Mouse (Mus musculus) heart, postnatal 0 days (tissue): ENCODE data around the gene Pccb.

ENCODE experiments used
- CTCF ChIP-seq: IDR thresholded peaks from 2 replicates; pipeline ENCODE4 v1.5.1; 2016; ENCODE audit warnings: antibody characterized with exemption, control low read depth, low read depth
- EP300 ChIP-seq: IDR thresholded peaks from 2 replicates; pipeline ENCODE4 v1.6.1; 2016; ENCODE audit warnings: antibody characterized with exemption, low read depth

GRCm38 (mm10) chr9:100984381-100985310 is 50.1 kb downstream of the Pccb start:
- TF ChIP-seq CTCF (no peak), EP300 (no peak)
